Mouse (Mus musculus) neural tube, embryonic 13.5 days (tissue): ENCODE data around the gene Gm10160. TPM values are rescaled to one million over a fixed set of nuclear protein-coding genes. Genes with fewer than 3 reads are reported as not detected.
"Not testable (repeated sequence)": the region's sequence is repeated elsewhere in the genome, so short reads cannot be mapped to it uniquely, and the experiment has no call there.

ENCODE experiments used
- ATAC-seq: fragments of 200-750 bp; cut with Nextera tagmentation; 2 replicates; pipeline ENCODE4 v1.8.0; 2017; ENCODE audit warnings: low read depth, mild to moderate bottlenecking, moderate TSS enrichment, moderate library complexity
- H3K27ac ChIP-seq: fragments of 300-500 bp; sonication (generic); replicated peaks from 2 replicates; pipeline ENCODE4 v1.5.1; 2015; ENCODE audit warnings: moderate library complexity, mild to moderate bottlenecking, inconsistent platforms
- H3K27me3 ChIP-seq: fragments of 300-500 bp; sonication (generic); 2 replicates; pipeline ENCODE4 v1.6.1; 2015; ENCODE audit warnings: mild to moderate bottlenecking, inconsistent platforms
- H3K36me3 ChIP-seq: fragments of 300-500 bp; sonication (generic); 2 replicates; pipeline ENCODE4 v1.6.1; 2015; ENCODE audit warnings: mild to moderate bottlenecking, inconsistent platforms
- H3K4me1 ChIP-seq: fragments of 300-500 bp; sonication (generic); replicated peaks from 2 replicates; pipeline ENCODE4 v1.6.1; 2015; ENCODE audit warnings: inconsistent platforms
- H3K4me2 ChIP-seq: fragments of 300-500 bp; sonication (generic); 2 replicates; pipeline ENCODE4 v1.6.1; 2015; ENCODE audit warnings: inconsistent platforms, mild to moderate bottlenecking, moderate library complexity
- H3K4me3 ChIP-seq: fragments of 300-500 bp; sonication (generic); 2 replicates; pipeline ENCODE4 v1.5.1; 2015; ENCODE audit warnings: mild to moderate bottlenecking, inconsistent platforms
- H3K9ac ChIP-seq: fragments of 300-500 bp; sonication (generic); 2 replicates; pipeline ENCODE4 v1.6.1; 2015; ENCODE audit warnings: moderate library complexity, mild to moderate bottlenecking, inconsistent platforms
- H3K9me3 ChIP-seq: fragments of 300-500 bp; sonication (generic); 2 replicates; pipeline ENCODE4 v1.6.1; 2016; ENCODE audit warnings: inconsistent platforms
- WGBS: fragments of 180-500 bp; shearing (Covaris S2); methylation state at CpG from one replicate; pipeline ENCODE4 v1.1.7; 2015; 5-methylcytosine and 5-hydroxymethylcytosine counted together
- polyA plus RNA-seq: library from polyadenylated mRNA; unstranded; fragments of >200 nt; fragmentation: Nextera tagmentation; extraction: Ambion mirVana; gene quantifications from 2 replicates; pipeline ENCODE4 v1.2.1, GENCODE M21; 2015

Gm10160 gene
- polyA plus RNA-seq, 1 experiment from 2014 or later: not detected

- WGBS: 88% methylated on average over 6 of the region's 6 CpGs
- H3K27me3 ChIP-seq: no peaks in the 10 kb centered on the region
- H3K9ac ChIP-seq: no peak overlapping the region
- H3K36me3 ChIP-seq: no peaks in the 10 kb centered on the region
- H3K27ac ChIP-seq: no peak overlapping the region
- no peak for ATAC-seq
- no peaks in the 10 kb centered on the region for H3K9me3 ChIP-seq
- H3K4me3 ChIP-seq: no peak overlapping the region
- H3K4me2 ChIP-seq: no peak overlapping the region
- 0 out of 2 replicates have a peak, but pooled peaks cover 2% of the 10 kb centered on the region for H3K4me1 ChIP-seq
Observed at GRCm38 (mm10) chr7:81841439-81841838, 14.2 kb downstream of the Gm10160 start.

- Histone ChIP-seq H3K27me3 (no peaks in the 10 kb centered on the region), H3K4me2 (no peak overlapping the region), H3K4me3 (no peak overlapping the region), H3K9ac (no peak overlapping the region), H3K9me3 (no peaks in the 10 kb centered on the region), H3K27ac (0 out of 2 replicates have a peak overlapping the region, but pooled peaks have one; percentile 7), H3K4me1 (no peaks in the 10 kb centered on the region), H3K36me3 (no peaks in the 10 kb centered on the region)
- ATAC-seq: no peak
- 60% methylated on average over 7 of the region's 7 CpGs for WGBS
Observed at GRCm38 (mm10) chr7:81840661-81841181, 14.9 kb downstream of the Gm10160 start.

DNA sequence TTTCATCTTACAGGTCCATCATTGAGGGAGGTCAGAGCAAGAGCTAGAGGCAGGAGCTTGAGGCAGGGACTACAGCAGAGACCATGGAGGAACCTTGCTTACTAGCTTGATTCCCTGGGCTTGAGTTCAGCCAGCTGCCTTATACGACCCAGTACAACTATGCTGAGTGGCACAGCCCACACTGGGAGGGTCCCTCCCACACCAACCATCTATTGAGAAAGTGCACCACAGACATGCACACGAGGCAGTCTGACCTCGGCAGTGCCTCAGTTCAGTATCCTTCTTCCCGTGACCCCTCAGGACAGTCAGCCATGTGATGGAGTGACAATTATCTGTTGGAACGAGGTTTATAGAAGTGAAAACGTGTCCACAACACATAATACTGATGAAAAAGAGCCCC, 15.8 kb downstream of the Gm10160 start:
- no peaks in the 10 kb centered on the region for H3K36me3 ChIP-seq
- H3K4me1 ChIP-seq: no peaks in the 10 kb centered on the region
- 63% methylated on average over 6 of the region's 6 CpGs for WGBS
- no peak overlapping the region for H3K27ac ChIP-seq
- no peak overlapping the region for H3K4me2 ChIP-seq
- no peaks in the 10 kb centered on the region for H3K9me3 ChIP-seq
- H3K27me3 ChIP-seq: no peaks in the 10 kb centered on the region
- no peak overlapping the region for H3K4me3 ChIP-seq
- no peak for ATAC-seq
- H3K9ac ChIP-seq: no peak overlapping the region

DNA sequence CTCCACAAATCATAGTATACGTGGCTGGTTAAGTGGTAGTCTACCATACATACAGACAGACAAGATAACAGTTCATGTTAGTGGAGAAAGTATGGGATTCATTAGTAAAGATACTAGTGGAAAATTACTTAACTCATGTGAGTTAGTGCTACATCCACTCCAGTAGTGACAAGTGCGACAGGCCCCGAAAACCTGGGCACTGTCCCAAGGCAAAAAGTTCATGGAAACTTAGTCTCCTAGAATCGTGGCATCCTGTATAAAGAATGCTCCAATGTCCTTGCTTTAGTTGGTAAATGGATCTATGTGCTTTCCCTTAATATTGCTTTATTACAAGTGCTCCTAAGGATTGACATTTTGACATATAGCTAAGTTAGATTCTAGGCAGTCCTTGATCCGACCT, 17.8 kb downstream of the Gm10160 start:
- H3K36me3 ChIP-seq, ATAC-seq, H3K9me3 ChIP-seq, H3K9ac ChIP-seq, H3K4me1 ChIP-seq, H3K27me3 ChIP-seq, H3K4me3 ChIP-seq, H3K27ac ChIP-seq, H3K4me2 ChIP-seq: not testable (repeated sequence)
- WGBS: 88% methylated on average over 5 of the region's 5 CpGs

DNA sequence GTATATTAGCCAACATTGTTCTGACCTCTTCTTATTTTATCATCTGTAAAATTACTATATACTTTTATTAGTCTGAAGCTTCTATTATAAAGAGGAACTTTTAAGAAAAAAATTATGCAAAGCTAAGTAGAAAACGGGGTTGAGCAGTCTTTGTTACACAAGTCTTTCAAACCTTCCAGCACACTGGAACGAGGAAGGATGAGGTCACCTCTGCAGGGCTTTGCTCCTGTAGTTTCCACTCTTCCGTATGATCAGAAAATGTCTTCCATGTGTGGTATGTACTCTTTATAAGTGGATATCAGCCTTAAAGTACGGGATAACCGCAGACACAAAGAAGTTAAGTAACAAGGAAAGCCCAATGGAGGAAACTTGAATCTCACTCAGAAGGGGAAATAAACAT, 20.2 kb downstream of the Gm10160 start:
- no peak for ATAC-seq
- WGBS: 92% methylated on average over 5 of the region's 5 CpGs
- no peak overlapping the region for H3K4me3 ChIP-seq
- H3K9ac ChIP-seq: no peak overlapping the region
- H3K27me3 ChIP-seq: no peaks in the 10 kb centered on the region
- no peak overlapping the region for H3K27ac ChIP-seq
- no peaks in the 10 kb centered on the region for H3K36me3 ChIP-seq
- H3K4me1 ChIP-seq: no peaks in the 10 kb centered on the region
- H3K4me2 ChIP-seq: no peak overlapping the region
- no peaks in the 10 kb centered on the region for H3K9me3 ChIP-seq

DNA sequence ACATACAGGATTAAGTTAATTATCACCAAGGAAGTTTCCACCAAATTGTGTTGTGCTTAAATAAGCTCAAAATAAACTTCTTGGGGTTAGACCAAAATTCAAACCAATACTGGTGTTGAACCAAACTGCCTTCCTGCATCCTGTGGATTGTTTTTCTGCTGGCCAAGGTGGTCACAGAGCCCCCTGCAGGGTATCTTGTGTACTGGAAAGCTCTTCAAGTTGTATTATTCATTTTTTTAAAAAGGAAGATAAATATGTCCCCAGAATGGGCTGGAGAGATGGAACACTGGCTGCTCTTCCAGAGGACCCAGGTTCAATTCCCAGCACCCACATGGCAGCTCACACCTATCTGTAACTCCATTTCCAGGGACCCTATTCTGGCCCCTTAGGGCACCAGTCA, 20.7 kb downstream of the Gm10160 start:
- Histone ChIP-seq H3K27ac (no peak overlapping the region), H3K9me3 (no peaks in the 10 kb centered on the region), H3K4me3 (no peak overlapping the region), H3K4me2 (no peak overlapping the region), H3K36me3 (no peaks in the 10 kb centered on the region), H3K9ac (no peak overlapping the region), H3K27me3 (no peaks in the 10 kb centered on the region), H3K4me1 (peaks cover 4% of the 10 kb centered on the region)
- no peak for ATAC-seq

GRCm38 (mm10) chr7:81829379-81829894, 26.2 kb downstream of the Gm10160 start, which contains the start of gene Btbd1:
Gene Btbd1 (minus strand): TSS chr7:81829431.
- WGBS: under 1% methylated on average over 58 of the region's 58 CpGs
- H3K4me3 ChIP-seq: peak within 1 kb of the TSS; percentile 78
- peaks cover 46% of the 10 kb centered on the region for H3K4me1 ChIP-seq
- H3K4me2 ChIP-seq: peak within 1 kb of the TSS; percentile 87
- H3K36me3 ChIP-seq: no peaks in the 10 kb centered on the region
- peak; percentile 92 for ATAC-seq
- peak within 1 kb of the TSS; percentile 96 for H3K27ac ChIP-seq
- peak within 1 kb of the TSS; percentile 92 for H3K9ac ChIP-seq
- no peaks in the 10 kb centered on the region for H3K9me3 ChIP-seq
- no peaks in the 10 kb centered on the region for H3K27me3 ChIP-seq

DNA sequence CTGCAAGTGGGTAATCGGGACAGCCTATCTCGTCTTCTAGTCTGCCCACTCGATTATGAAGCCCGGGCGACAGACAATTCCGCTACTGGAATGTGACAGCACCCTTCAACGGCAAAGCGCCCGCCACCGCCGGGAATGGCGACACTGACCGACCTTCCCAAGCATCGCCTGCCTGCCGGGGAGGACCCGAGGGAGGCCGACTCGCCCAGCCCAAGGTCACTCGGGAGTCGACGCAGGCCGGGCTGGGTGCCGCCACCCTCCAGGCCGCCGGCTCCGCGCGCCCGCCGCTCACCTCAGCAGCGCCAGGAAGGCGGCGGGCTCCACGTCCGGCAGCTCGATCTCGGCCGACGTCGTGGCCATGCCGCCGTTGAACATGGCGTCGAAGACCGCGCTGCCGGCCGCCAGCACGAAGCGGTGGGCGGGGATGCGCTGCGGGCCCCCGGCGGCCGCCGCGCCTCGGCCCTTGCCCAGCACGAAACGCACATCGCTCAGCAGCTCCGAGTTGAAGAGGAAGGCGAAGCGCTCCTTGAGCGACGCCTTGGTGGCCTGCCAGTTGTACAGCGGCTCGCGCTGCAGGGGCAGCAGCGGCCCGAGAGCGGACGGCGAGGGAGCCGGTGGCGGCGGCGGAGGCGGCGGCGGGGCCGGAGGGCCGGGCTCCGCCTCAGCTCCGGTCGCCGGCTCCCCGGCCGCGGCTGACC, 26.8 kb downstream of the Gm10160 start:
- ATAC-seq: peak; percentile 82
- peaks cover 50% of the 10 kb centered on the region for H3K4me1 ChIP-seq
- H3K27ac ChIP-seq: peak overlapping the region; percentile 96
- H3K36me3 ChIP-seq: no peaks in the 10 kb centered on the region
- H3K27me3 ChIP-seq: no peaks in the 10 kb centered on the region
- H3K4me3 ChIP-seq: peak overlapping the region; percentile 78
- H3K4me2 ChIP-seq: peak overlapping the region; percentile 87
- H3K9me3 ChIP-seq: no peaks in the 10 kb centered on the region
- H3K9ac ChIP-seq: peak overlapping the region; percentile 92
- WGBS: under 1% methylated on average over 79 of the region's 91 CpGs

DNA sequence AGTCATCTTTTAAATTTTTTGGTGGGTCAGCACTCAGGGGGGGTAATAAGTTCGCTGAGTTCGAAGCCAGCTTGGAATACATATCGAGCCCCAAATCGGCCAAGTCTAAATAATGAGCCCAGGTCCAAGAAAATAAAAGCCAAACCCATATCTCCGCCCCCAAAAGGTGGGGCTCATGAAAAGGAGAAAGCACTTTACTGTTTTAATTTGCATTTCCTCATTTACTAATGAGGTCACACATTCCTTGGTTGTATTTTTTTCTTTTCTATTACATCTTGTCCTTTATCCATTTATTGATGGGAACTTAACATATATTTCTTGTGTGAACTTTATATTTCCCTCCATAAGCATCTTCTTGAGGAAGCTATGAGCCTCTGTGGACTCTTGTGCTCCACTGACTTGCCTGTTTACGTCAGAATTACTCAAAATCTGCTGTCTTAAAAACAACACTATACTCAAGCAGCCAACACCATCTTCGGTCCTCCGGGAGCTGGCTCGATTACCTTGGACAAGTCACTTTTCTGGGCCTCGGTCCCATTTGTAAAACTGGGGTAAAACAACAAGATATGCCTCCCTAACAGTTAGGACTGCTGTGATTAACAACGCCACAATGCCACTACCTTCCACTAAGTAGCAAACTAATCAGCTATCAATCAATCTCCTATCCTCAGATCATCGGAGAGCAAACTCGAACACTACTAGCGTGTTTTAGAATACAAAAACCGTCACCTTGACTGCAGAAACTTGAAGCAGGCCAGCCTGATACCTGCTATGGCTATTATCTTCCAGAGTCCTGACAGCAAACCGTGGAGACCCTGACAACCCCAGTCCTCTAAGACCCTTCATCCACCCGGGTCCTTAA, 27.6 kb downstream of the Gm10160 start:
- H3K4me2 ChIP-seq: peak overlapping the region; percentile 87
- peak overlapping the region; percentile 78 for H3K4me3 ChIP-seq
- no peak for ATAC-seq
- no peaks in the 10 kb centered on the region for H3K9me3 ChIP-seq
- peak overlapping the region; percentile 92 for H3K9ac ChIP-seq
- H3K27ac ChIP-seq: peak overlapping the region; percentile 96
- 26% methylated on average over 17 of the region's 17 CpGs for WGBS
- H3K36me3 ChIP-seq: no peaks in the 10 kb centered on the region
- H3K4me1 ChIP-seq: peaks cover 50% of the 10 kb centered on the region
- no peaks in the 10 kb centered on the region for H3K27me3 ChIP-seq

GRCm38 (mm10) chr7:81825381-81825780, 30.2 kb downstream of the Gm10160 start:
- Histone ChIP-seq H3K9ac (no peak overlapping the region), H3K4me2 (peak overlapping the region; percentile 18; the same call in 1 of the 2 replicates), H3K36me3 (no peaks in the 10 kb centered on the region), H3K27ac (no peak overlapping the region), H3K9me3 (no peaks in the 10 kb centered on the region), H3K27me3 (no peaks in the 10 kb centered on the region), H3K4me3 (no peak overlapping the region), H3K4me1 (peaks cover 50% of the 10 kb centered on the region)
- no peak for ATAC-seq
- 41% methylated on average over 3 of the region's 3 CpGs for WGBS

DNA sequence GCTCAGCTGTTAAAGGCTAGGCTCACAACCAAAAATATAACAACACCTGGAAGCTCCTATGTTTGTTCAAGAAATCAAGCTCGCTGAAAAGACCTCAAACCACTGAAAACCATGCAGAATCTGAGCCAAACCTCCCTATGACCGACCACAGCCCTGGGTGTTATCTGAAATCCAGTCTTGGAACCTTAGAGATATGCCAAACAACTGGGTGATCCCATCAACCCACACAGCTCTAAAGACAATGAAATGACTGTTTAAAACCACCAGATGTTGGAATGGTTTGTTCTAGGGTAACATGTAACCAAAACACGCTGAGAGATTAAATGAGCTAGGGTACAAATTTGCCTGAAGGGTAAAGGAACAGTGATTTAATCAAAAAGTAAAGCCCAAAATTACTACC, 30.7 kb downstream of the Gm10160 start:
- Histone ChIP-seq H3K9ac (no peak overlapping the region), H3K4me3 (no peak overlapping the region), H3K4me2 (no peak overlapping the region), H3K9me3 (no peaks in the 10 kb centered on the region), H3K36me3 (no peaks in the 10 kb centered on the region), H3K27me3 (no peaks in the 10 kb centered on the region), H3K27ac (no peak overlapping the region), H3K4me1 (peaks cover 47% of the 10 kb centered on the region)
- no peak for ATAC-seq
- 78% methylated on average over 3 of the region's 3 CpGs for WGBS

DNA sequence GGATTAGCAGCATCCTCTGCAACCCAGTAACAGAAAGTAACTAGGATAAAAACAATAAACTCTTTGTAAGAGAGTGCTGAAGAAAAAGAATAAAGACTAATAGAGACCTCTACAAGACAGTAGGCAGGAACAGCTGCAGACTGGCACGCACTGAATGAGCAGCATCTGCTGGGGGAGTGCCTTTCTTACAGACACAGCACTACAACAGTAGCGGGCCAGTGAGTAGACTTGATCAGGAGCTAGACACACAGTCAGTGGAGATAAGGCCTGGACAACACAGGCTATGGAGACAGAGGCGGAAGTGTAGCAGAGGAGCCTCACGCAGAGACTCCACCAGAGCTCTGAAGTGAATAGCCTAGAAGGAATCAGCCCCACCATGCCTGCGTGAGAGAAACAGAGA, 49.5 kb downstream of the Gm10160 start:
- Histone ChIP-seq H3K27ac (no peak overlapping the region), H3K4me1 (peaks cover 4% of the 10 kb centered on the region; the same call in 1 of the 2 replicates), H3K4me3 (no peak overlapping the region), H3K27me3 (no peaks in the 10 kb centered on the region), H3K9me3 (no peaks in the 10 kb centered on the region), H3K9ac (no peak overlapping the region), H3K4me2 (no peak overlapping the region), H3K36me3 (peaks cover 13% of the 10 kb centered on the region)
- WGBS: 68% methylated on average over 5 of the region's 5 CpGs
- no peak for ATAC-seq
